Mouse (Mus musculus) natural killer cell, adult 2 months (primary cell): ENCODE measurements around the gene Wbp1.

Source experiments
- DNase-seq, 2 experiments: peaks; one replicate each; pipeline ENCODE4 v3.0.0; 2022; ENCODE audit warnings: low spot score in 2 of 2

The Wbp1 gene

GRCm38 (mm10) chr6:83140044-83140443 lies 18.7 kb upstream of the Wbp1 start:
- DNase-seq, result no peak

- DNase-seq, result no peak
Measured at GRCm38 (mm10) chr6:83138056-83138455, 16.7 kb upstream of the Wbp1 start.

GRCm38 (mm10) chr6:83137576-83137950 lies 16.2 kb upstream of the Wbp1 start:
- DNase-seq, result no peak

DNA sequence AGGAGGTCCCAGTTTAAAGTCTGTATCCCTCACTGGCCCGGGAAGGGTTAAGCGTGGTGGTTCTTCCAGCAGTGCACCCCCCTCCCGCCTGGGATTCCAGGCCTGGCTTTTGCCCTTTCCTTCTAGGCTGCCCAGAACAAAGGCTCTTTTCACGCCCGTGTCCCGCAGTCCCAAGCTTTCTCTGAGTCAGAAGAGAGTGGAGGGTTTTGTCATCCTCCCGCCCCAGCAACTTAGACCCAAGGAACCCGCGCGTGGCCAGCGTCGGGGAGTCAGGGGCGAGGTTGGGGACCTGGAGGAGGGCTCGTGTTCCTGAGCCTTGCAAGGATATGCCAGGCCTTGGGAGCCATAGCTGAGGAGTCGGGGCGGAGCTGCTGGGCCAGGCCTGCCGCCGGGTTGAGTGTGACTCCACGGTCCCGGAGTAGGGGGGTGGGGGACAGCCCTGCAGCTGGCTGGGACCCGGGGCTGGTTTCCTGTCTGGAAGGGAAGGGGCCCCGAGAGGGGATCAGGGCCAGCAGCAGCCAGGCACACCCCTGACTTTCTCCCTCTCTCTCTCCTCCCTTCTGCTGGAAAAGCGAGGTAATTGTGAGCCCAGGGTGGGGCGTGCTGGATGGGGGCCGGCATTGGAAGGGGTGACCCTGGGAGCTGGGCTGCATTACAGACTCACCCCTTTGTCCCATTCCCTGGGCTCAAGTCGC lies 15.7 kb upstream of the Wbp1 start:
- DNase-seq, result no peak

DNA sequence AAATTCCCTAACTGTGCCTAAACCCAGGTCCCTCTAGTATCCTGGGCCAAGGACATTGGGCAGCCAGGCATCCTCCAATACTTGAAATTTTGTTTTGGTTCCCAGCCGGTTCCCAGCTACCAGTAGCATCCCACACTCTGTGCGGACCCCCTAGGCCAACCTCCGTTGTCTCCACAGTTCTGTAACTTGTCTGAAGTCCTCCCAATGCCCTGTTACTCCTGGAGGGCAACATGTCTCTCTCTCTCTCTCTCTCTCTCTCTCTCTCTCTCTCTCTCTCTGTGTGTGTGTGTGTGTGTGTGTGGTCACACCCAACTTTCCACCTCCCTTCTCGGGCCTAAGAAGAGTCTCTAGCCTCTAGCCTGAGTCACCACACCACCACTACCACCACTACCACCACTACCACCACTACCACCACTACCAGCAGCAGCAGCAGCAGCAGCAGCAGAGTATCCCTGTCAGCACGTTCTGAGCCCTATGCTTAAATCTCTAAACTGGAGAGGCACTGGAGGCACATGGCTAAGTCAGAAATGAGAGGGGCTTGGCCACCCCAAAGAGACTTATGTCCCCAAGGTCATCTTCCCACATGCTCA lies 15.0 kb upstream of the Wbp1 start:
- DNase-seq, result no peak

DNA sequence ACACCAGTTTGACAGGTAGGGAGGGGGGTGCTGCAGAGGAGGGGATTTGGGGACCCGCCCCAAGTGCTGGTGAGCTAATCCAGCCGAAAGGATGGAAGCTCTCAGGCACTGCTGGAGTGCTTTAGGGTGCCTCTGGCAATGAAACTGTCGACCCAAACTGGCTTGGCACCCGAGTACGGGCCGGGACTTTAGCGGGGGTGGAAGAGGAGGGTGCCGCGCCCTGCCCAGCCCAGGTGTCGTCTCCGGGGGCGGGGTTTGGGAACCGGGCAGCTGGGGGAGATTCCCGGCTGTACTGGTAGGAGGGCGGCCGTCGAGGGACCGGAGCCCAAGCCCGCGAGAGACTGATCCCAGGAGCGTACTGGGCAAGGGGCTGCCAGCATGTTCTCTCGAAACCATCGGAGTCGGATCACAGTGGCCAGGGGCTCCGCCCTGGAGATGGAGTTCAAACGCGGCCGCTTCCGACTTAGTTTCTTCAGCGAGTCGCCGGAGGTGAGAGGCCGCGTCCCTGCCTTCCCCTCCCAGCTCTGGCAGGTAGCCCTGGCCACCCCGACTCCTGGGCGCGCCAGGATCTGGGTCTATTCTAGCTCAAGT lies 14.3 kb upstream of the Wbp1 start:
- no peak for DNase-seq

DNA sequence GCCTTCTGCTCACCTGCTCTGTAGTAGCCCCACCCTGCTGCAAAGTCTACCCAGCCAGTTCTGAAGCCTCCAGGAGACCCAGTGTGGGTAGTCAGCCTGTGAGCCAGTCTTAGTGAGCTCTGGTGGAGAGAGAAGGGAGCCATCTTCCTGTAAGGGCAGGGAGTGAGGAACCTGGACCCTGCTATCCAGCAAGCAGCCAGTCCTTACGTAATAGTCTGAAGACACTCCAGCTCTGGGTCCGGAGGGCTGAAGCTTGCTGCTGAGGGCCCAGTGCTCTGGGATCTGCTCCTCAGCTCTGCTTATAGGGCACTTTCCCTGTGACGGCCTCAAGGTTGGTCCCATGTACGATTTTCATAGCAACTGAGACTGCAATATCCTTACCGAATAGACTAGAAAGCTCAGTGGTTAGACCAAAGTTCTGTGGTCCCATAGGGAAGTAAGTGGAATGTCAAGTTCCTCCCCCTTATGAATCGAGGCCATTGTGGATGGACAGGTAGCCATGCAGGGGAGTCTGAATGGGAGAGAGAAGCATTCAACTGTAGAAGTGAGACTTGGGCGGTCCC lies 13.7 kb upstream of the Wbp1 start, which contains the start of gene Rtkn:
Gene Rtkn (plus strand): TSS at position 513 of the 563 bp plus-strand sequence.
- no peak for DNase-seq

DNA sequence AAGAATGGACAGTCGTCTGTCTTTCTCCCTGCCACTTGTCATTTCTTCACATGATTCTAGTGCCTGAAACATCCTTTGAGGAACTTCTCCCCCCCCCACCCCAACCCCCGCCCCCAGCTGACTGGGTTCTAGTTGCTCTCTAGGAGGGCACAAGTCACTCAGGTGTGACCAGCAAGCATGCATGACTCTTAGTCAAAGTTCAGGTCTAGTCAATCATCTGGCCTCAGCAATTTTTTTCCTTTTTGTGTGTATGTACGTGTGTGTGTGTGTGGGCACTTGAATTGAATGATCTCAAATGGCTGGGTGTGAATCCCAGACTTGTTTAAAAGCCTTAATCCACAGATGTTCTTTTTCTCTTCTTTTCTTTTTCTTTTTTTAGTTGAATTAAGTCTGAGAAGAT lies 12.9 kb upstream of the Wbp1 start:
- DNase-seq, result no peak

DNA sequence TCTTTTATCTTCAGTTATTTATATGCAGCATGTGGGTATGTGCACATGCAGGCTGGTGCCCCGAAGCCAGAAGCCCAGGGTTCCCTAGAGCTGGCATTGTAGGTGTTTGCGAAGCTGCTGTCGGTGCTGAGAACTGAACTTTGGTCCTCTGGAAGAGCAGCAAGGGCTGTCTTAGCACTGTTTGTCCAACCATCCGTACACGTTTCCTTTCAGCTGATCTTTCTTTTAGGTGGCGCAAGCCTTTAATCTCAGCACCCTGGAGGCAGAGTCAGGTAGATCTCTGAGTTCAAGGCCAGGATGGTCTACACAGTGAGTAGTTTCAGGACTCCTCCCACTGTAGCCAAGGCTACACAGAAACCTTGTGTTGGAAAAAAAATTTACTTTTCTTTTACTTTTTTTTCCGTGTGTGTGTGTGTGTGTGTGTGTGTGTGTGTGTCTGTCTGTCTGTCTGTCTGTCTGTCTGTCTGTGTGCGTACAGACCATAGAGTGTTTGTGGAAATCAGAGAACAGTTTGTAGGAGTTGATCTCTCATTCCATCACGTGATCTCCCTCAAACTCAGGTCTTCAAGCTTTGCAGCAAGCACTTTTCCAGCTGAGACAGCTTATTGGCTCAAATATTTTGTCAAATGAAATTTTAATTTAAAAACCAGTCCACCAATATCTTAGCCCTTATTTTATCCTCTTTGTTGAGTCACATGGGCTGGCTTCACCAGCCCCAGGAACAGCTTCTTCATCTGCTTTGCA lies 11.0 kb upstream of the Wbp1 start:
- no peak for DNase-seq

GRCm38 (mm10) chr6:83131469-83132034 lies 10.2 kb upstream of the Wbp1 start:
- no peak for DNase-seq

GRCm38 (mm10) chr6:83127419-83127818 lies 6.1 kb upstream of the Wbp1 start:
- no peak for DNase-seq

DNA sequence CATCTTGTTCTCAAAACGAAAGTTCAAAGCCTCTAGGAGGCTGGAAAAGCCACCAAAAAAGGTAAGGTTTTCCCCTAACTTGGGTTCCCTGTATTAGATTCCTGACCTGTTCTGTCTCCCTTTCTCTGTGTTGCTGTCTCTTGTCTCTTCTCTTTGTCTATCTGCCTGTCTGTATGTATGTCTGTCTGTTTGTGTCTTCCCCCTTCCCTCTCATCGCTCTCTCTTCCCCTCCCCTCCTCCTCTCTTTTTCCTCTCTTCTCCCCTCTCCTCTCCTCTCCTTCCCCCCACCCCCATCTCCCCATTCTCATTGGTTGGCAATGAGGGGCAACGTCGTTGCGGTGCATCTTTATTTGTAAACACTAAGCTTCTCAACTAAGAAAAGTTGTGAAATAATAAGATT lies 4.0 kb upstream of the Wbp1 start, which contains the start of gene Ino80b:
Gene Ino80b (minus strand): TSS at position 101 of the 400 bp plus-strand sequence.
- DNase-seq, result no peak

DNA sequence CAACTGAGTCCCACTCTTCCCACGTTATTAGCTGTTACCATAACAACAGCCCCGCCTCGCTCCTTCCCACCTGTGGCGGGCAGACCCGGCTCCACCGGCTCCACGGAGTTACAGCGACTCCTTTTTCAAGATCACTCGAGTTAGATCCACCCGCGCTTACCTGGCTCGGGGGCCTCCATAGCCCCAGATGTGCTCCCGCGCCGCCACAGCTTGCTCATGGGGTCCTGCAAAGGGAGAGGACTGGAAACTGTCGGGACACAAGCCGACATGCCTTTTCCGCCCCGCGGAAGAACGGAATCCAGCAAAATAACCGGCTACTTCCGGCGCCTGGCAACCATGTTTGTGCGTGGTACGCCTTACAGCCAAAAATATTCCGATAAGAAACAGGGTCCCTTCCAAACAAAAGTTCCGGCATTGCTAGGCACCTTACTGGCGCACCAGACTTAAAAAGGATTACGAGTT lies 3.5 kb upstream of the Wbp1 start:
- peak; percentile 90 to 93 for DNase-seq

- no peak for DNase-seq
Measured at GRCm38 (mm10) chr6:83122961-83123360, 1.6 kb upstream of the Wbp1 start.

- DNase-seq, result no peak
Measured at GRCm38 (mm10) chr6:83121863-83122710, 728 bp upstream of the Wbp1 start.

- DNase-seq, result no peak
Measured at GRCm38 (mm10) chr6:83119734-83120051, 1.7 kb downstream of the Wbp1 start.

DNA sequence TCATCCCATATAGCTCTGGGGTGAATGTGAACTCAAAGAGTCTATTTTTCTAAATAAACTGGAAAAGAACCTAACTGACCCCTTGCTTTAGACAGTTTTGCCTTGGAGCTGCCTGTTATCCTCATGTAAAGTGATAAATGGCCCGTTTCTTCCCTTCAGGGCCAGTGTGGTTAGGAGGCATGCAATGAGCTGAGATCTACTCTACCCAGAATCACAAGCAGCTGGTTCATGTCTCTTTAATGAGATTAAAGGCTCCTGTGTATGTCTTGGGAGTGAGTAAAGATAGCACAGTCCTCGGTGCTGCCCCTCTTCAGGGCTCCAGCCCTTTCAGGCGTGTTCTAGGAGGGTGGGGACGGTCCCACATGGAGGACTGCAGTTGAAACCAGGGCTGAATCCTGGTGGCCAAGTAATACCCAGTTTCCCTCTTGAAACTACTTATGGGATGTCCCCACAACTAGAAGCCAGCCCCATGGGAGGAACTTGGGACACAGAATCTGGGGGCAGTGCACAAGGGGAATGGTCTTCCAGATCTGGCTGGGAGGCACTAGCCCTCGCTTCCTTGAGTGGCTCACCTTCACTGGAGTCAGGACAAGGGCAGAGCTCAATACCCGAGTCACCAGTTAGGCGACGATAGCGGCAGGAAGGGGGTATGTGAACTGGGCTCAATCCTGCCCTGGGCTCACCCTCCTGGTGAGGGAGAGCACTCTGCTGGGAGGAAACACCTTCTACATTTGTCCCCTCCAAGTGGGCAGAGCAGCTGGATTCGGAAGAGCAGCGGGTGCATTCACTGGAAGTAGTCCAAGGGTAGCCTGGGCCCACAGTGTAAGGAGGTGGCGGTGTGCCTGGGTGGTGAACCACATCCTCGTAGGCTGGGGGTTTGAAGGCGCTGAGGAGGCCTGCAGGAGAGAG lies 2.3 kb downstream of the Wbp1 start:
- DNase-seq, result no peak

DNA sequence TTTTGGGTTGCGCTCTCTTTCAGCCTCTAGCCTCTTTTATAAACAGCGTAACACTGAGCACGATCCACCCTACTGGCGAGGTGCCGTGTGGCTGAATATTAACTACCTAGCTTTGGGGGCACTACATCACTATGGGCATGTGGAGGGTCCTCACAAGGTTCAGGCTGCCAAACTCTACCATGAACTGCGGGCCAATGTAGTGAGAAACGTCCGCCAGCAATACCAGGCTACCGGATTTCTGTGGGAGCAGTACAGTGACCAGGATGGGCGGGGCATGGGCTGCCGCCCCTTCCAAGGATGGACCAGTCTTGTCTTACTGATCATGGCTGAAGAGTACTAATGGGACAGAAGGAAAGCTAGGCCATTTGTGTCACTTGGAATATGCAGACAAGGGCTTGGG lies 3.0 kb downstream of the Wbp1 start:
- no peak for DNase-seq

- DNase-seq, result no peak
Measured at GRCm38 (mm10) chr6:83117616-83118015, 3.7 kb downstream of the Wbp1 start.

DNA sequence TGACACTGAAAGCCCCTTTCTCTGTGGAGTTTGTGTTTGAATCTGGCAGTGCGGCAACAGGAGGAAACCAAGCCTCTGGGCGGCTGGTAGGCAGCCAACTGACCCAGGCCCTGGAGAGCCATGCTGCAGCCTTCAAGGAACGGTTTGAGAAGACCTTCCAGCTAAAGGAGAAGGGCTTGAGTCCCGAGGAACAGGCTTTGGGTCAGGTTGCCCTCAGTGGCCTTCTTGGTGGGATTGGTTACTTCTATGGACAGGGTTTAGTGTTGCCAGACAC lies 4.3 kb downstream of the Wbp1 start:
- DNase-seq, result no peak
